Mouse (Mus musculus) C2C12 (cell line): ENCODE data around the gene Nnmt.

ENCODE experiments used
- CTCF ChIP-seq: IDR thresholded peaks from one replicate; pipeline ENCODE4 v1.5.1; 2011; ENCODE audit not compliant: control insufficient read depth, insufficient read depth, insufficient read length
- MAX ChIP-seq: IDR thresholded peaks from one replicate; pipeline ENCODE4 v1.6.1; 2011; ENCODE audit warnings: mild to moderate bottlenecking, control low read depth
- MYOD1 ChIP-seq: IDR thresholded peaks from one replicate; pipeline ENCODE4 v1.6.1; 2011; ENCODE audit warnings: low read depth; ENCODE audit not compliant: control insufficient read depth, insufficient read length

GRCm38 (mm10) chr9:48605697-48606096, 744 bp upstream of the Nnmt start:
- TF ChIP-seq CTCF, result no peak
- TF ChIP-seq MYOD1, result no peak
- TF ChIP-seq MAX, result no peak
